Mouse (Mus musculus) MEL (cell line): ENCODE measurements at regions not wholly inside any gene's neighbourhood (a gene's known extent, or its start where the extent isn't known, plus 50 kb on each side); places are given as distances from the start of the nearest gene placed in this dataset.

Experiments used
- DNase-seq: peaks from one replicate; pipeline ENCODE4 v3.0.0; 2011; ENCODE audit warnings: low read depth, low spot score
- H3K27ac ChIP-seq: 2 replicates; pipeline ENCODE4 v1.5.1; 2012; ENCODE audit warnings: low read depth, mild to moderate bottlenecking, control low read depth, low read length, moderate library complexity; ENCODE audit not compliant: control insufficient read depth
- H3K27me3 ChIP-seq, 2 experiments: fragments of 150-350 bp in 1 of 2; sonication (generic) in 1 of 2; 2 replicates each; pipeline ENCODE4 v1.6.1; 2012; ENCODE audit warnings: low read length in 2 of 2, mild to moderate bottlenecking in 2 of 2, improper control_type of control experiment in 1 of 2, moderate library complexity in 1 of 2; ENCODE audit not compliant: insufficient read depth in 2 of 2, control insufficient read depth in 1 of 2
- H3K36me3 ChIP-seq, 2 experiments: 2 replicates each; pipeline ENCODE4 v1.6.1; 2012 to 2014; ENCODE audit warnings: low read length in 2 of 2, improper control_type of control experiment in 1 of 2, inconsistent platforms in 1 of 2, mild to moderate bottlenecking in 1 of 2; ENCODE audit not compliant: insufficient read depth in 2 of 2, control insufficient read depth in 1 of 2
- H3K4me1 ChIP-seq, 2 experiments: fragments of 150-350 bp in 1 of 2; sonication (generic) in 1 of 2; 2 replicates each; pipeline ENCODE4 v1.6.1; 2012; ENCODE audit warnings: low read length in 2 of 2, improper control_type of control experiment in 1 of 2, mild to moderate bottlenecking in 1 of 2; ENCODE audit not compliant: insufficient read depth in 2 of 2, control insufficient read depth in 1 of 2
- H3K4me3 ChIP-seq, 2 experiments: fragments of 150-350 bp in 1 of 2; sonication (generic) in 1 of 2; 2 replicates each; pipeline ENCODE4 v1.5.1; 2012; ENCODE audit warnings: low read depth in 2 of 2, low read length in 2 of 2, mild to moderate bottlenecking in 2 of 2, moderate library complexity in 2 of 2, control low read depth in 1 of 2, improper control_type of control experiment in 1 of 2; ENCODE audit not compliant: control insufficient read depth in 1 of 2, insufficient read depth in 1 of 2
- H3K79me2 ChIP-seq: 2 replicates; pipeline ENCODE4 v1.6.1; 2012; ENCODE audit warnings: mild to moderate bottlenecking, low read length, moderate library complexity; ENCODE audit not compliant: control insufficient read depth, poor library complexity, insufficient read depth
- H3K9ac ChIP-seq: 2 replicates; pipeline ENCODE4 v1.6.1; 2012; ENCODE audit warnings: low read depth, mild to moderate bottlenecking, control low read depth, low read length, moderate library complexity; ENCODE audit not compliant: control insufficient read depth, poor library complexity, severe bottlenecking
- H3K9me3 ChIP-seq: fragments of 150-350 bp; sonication (generic); replicated peaks from 2 replicates; pipeline ENCODE4 v1.6.1; 2012; ENCODE audit warnings: mild to moderate bottlenecking, low read length, improper control_type of control experiment, moderate library complexity; ENCODE audit not compliant: insufficient read depth
- GABPA ChIP-seq: IDR thresholded peaks from 2 replicates; pipeline ENCODE4 v1.6.1; 2012; ENCODE audit warnings: low read depth, mild to moderate bottlenecking, inconsistent platforms, low read length, improper control_type of control experiment, moderate library complexity

DNA sequence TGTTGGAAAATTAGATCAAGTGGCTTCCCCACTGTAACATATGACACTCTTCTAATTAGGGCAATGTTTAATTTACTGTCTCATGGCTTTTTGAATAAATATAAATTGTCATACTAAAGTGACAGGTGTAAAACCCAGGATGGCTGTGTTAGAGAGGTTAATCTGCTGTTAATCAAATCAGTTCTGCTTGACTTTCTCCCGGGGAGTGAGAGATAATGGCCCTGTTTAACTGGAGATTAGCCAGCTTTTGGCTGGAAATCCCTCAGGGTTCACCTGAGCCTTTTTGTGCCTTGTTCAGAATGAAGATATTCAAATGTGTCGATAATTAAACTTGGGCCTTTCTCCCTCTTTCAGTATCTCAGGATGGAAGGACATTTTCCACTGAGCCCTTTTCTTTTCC, 906.2 kb downstream of the Tmem114 start:
- no peak for TF ChIP-seq GABPA
- TF ChIP-seq, all 39 proteins: peak for 0
- Histone ChIP-seq H3K27ac (no peak overlapping the region), H3K9me3 (no peaks in the 10 kb centered on the region)

More for the DNA sequence above, 906.2 kb downstream of the Tmem114 start:
- Histone ChIP-seq H3K4me3 (no peak overlapping the region), H3K27me3 (no peaks in the 10 kb centered on the region), H3K36me3 (no peaks in the 10 kb centered on the region), H3K4me1 (no peaks in the 10 kb centered on the region), H3K9ac (no peak overlapping the region), H3K79me2 (no peaks in the 10 kb centered on the region)
- no peak for DNase-seq
